Mouse (Mus musculus): ENCODE data around the gene Serinc4.
"Not testable (repeated sequence)": the region's sequence is repeated elsewhere in the genome, so short reads cannot be mapped to it uniquely, and the experiment has no call there.

Serinc4 gene

DNA sequence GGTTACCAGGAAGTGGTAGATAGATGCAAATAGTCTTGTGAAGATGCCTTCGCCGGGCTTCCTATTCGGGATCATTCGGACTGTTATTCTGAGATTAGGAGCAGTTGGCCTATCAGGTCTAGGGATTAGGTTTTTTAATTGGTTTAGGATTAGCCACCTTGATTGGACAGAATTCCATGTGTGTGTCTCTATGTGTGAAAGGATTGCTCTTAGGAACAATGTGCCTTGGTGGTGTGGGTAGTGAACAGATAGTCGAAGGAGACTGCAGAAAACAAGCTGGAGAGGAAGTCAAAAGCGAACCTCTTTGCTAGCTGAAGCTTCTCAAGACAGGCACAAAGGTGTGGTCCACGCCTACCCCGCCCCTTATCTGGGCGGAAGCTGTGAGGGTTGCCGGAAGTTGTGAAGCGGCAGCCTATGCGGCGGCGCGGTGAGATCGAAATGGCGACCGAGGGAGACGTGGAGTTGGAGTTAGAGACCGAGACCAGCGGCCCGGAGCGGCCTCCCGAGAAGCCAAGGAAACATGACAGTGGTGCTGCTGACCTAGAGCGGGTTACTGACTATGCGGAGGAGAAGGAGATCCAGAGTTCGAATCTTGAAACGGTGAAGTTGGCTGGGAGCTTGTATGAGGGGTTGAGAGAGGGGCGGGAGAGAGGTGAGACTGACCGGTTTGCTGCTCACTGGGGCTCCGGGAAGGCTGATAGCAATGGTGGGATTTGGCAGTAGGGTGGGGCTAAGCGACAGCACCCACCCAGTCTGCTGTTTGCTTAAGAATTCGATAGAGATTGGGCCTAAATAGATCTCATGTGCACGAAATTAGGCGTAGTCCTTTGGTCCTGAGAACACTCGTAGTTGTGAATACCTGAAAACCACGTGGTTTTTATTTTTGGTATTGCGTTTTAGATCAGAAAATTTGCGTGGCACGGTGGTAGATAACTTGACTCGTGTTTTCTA, at the start of gene Serinc4:
Gene Serinc4, minus strand, starts transcription at position 90 of the 951 bp plus-strand sequence.
- peak; percentile 73 for DNase-seq (ENCODE audit: low spot score)

- not testable (repeated sequence) for DNase-seq (ENCODE audit: low spot score)
These were observed 45.0 kb upstream of the Serinc4 start for GRCm38 (mm10) chr2:121501550-121501949.

DNA sequence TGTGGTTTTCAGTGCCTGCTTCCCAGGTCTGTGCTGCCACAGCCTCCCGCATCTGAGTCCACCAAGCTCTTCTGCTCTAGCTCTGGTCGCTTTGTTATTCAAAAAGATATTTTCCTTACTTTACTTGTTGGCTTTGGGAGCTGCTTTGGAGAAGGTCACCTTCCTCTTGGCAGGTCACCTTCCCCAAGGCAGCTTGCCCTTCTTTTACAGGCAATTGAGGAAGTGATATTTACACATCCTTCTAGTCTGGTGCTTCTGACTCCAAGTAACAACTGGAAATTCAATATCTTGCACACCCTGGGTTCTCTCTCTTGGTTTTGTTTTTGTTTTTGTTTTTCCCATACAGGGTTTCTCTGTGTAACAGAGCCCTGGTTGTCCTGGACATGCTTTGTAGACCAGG, 27.8 kb upstream of the Serinc4 start:
- not testable (repeated sequence) for DNase-seq (ENCODE audit: low spot score)

- no peak for DNase-seq (ENCODE audit: low spot score)
These were observed 27.0 kb upstream of the Serinc4 start for GRCm38 (mm10) chr2:121483576-121483975.

DNA sequence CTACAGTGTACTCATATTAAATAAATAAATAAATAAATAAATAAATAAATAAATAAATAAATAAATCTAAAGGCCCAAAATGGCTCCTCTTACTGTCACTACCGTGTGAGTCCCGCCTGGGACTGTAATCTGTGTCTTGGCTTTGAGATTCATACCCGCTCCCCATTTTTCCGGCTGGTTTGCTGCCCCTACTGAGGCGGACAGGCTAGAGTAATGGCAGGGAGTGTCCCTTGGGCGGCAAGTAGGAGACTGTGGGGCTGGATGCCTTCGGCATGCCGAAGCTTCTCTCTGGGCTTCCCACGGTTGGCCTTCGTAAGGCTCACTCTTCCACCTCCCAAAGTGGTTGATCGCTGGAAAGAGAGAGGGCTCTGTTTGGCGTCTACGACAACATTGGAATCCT, 24.3 kb upstream of the Serinc4 start:
- DNase-seq (ENCODE audit: low spot score) = not testable (repeated sequence)

DNA sequence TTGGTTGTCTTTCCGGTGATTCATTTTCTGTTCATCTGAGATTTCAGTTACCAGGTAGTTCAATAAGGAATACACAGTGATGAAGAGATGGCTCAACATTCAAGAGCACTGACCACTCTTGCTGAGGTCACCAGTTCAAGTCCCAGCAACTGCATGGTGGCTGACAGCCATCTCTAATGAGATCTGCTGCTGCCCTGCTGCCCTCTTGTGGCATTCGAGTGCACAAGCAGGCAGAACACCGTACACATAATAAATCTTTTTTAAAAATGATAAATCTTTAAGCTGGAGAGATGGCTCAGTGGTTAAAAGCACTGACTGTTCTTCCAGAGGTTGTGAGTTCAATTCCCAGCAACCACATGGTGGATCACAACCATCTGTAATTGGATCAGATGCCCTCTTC, 23.9 kb upstream of the Serinc4 start:
- no peak for DNase-seq (ENCODE audit: low spot score)

- no peak for DNase-seq (ENCODE audit: low spot score)
These were observed 21.1 kb upstream of the Serinc4 start for GRCm38 (mm10) chr2:121477491-121478266.

DNA sequence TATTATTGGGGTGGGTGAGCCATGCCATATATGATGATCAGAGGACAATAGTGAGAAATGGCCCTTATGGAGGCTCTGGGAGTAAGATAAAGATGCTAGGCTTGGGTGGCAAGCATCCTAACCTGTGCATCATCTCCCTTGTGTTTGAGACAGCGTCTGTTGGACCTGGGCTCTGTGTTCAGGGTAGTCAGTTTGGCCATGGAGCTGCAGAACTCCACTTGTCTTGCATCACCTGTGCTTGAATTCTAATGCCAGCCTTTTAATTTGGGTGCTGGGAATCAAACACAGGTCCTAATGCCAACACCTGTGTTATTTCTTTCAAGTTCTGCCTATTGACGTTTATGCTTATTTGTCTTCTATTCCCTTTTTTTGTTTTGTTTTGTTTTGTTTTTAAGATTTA, 18.7 kb upstream of the Serinc4 start:
- DNase-seq (ENCODE audit: low spot score) = not testable (repeated sequence)

- no peak for DNase-seq (ENCODE audit: low spot score)
These were observed 17.6 kb upstream of the Serinc4 start for GRCm38 (mm10) chr2:121474180-121474535.

- peak; percentile 75 for DNase-seq (ENCODE audit: low spot score)
These were observed 17.0 kb upstream of the Serinc4 start, which contains the start of gene Mfap1b for GRCm38 (mm10) chr2:121473301-121474179. Gene Mfap1b, minus strand, starts transcription at chr2:121474067.

DNA sequence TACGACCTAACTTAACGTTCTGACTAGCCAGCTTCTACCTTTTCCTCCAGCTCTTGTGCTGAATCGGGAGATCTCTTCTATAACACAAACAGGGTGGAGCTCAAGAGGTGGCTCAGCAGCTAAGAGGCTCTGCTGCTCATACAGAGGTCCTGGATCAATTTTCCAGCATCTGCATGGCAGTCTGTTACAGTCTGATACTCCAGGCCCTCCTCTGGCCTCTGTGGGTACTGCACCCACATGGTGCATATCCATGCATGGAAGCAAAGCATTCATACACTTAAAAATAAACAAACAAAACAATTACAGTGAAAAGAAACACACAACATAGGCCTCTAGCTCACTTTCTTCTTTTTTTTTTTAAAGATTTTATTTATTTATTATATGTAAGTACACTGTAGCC, 16.2 kb upstream of the Serinc4 start:
- not testable (repeated sequence) for DNase-seq (ENCODE audit: low spot score)

DNA sequence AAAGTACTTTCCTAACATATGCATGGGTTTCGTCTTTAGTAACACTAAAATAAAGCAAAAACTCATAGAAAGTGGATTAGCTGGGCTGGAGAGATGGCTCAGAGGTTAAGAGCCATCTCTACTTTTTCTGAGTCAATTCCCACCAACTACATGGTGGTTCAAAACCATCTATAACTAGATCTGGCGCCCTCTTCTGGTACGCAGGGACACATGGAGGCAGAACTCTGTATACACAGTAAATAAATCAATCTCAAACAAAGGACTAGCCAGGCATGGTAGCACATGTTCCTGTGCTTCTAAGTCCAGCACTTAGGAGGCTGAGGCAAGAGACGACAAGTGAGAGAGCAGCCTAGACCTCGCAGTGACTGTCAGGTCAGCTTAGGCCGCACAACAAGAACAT, 12.4 kb upstream of the Serinc4 start:
- not testable (repeated sequence) for DNase-seq (ENCODE audit: low spot score)

GRCm38 (mm10) chr2:121460071-121460470, 3.5 kb upstream of the Serinc4 start:
- no peak for DNase-seq (ENCODE audit: low spot score)

GRCm38 (mm10) chr2:121455534-121455933, 1.0 kb downstream of the Serinc4 start:
- DNase-seq (ENCODE audit: low spot score) = no peak

GRCm38 (mm10) chr2:121453917-121454316, 2.7 kb downstream of the Serinc4 start:
- DNase-seq (ENCODE audit: low spot score) = no peak

DNA sequence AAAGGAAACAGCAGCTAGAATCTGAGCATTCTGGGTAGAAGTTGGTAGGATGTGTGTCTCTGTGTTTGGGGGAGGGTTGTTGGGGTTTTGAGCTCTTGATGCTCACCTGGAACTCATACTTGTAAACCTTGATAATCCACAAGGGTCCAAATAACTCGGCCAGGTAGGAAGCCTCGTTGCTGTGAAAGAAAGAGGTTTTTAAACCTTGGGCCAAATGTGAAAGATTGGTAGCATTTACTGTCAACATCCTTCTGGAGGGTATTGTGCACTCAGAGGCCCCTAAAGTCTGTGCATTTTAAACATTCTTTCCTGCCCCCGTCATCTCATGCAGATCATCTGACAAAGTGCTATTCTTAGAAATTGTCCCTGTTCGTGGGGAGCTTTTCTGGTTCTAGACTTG, 3.6 kb downstream of the Serinc4 start, which contains the start of gene Hypk:
Gene Hypk, plus strand, starts transcription at position 301 of the 400 bp plus-strand sequence.
- DNase-seq (ENCODE audit: low spot score) = no peak

- DNase-seq (ENCODE audit: low spot score) = no peak
These were observed 4.2 kb downstream of the Serinc4 start for GRCm38 (mm10) chr2:121452361-121452760.

GRCm38 (mm10) chr2:121450093-121450492, 6.5 kb downstream of the Serinc4 start:
- no peak for DNase-seq (ENCODE audit: low spot score)

DNA sequence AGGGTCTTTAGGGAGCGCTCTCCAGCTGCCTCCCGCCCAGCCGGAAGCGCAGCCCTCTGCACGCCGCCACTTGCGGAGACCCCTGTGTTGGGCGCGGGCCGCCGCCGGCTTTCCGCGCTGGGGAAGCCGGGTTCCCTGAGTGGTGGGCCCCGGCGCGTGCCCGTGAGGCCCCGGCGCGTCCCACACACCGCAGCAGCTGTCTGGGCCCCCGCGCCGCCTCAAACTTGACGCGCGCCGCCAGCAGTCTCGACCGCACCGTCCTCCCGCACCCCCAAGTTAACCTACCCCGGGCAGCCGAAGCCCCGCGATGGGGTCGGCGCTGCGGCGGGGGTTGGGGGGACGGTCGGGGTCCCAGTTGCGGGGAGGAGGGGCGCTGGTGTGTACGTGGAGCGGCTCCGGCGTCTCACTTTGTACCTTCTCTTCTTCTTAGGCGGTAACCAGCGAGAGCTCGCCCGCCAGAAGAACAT, 7.0 kb downstream of the Serinc4 start:
- no peak for DNase-seq (ENCODE audit: low spot score)

DNA sequence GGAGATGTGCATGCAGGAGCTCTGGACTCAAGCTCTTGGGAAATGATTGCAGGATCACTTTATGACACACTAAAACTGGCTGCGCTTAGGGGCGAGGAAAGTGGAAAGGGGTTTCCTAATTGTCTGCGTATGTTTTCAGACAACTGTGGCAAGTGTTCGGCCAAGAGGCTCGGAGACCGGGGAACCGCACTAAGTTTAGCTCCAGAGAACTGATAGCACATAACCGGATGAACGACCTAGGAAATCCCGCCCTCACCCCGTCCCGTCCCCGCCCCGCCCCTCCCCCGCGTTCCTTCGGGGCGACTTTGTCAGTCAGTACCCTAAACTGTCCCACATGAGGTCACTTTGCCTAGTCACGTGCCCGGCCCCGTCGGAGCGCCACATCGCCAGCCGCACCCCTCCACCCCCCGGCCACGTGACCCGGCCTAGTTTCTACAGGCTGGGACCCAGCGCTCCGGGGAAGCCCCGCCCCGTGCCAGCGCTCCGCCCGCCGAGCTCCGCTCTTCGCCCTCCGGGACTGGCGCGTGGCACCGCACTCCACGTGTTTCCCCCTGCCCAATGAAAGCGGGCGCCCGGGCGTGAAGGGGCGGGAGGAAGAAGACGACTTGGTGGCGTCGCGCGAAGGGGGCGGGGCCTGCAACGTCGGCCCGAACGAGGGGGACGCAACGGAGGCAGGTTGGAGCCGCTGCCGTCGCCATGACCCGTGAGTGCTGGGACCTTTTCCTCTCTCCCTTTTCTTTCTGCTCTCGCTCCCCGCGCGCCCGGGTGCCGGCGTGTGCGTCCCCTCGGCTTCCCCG, 7.6 kb downstream of the Serinc4 start, which contains the start of gene Serf2:
Gene Serf2, plus strand, starts transcription at position 457 of the 797 bp plus-strand sequence.
- DNase-seq (ENCODE audit: low spot score) = peak; percentile 100

DNA sequence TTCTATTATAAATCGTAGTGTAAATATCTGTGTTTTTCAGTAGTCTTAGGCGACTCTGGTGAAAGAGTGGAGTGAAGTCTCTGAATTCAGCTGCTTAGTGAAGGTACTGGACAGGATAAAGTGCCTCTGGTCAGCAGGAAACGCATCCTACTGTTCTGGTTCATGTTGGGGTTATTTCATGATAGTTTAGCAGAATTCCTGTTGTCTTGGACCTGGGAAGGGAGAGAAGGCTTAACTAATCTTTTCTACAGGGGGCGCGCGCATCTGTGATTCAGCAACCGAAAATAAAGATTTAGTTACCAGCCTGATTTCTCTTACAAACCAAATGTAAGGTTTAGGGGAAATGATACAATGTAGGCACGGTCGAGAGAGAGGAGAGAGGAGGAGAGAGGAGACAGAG, 8.4 kb downstream of the Serinc4 start:
- DNase-seq (ENCODE audit: low spot score) = no peak

Data from ovary, adult 18-20 months (tissue).